ENCODE assay signal across 8 mouse cellular contexts in genomic region chr2:122117961-122118958, GRCm38 (mm10). TPM values are rescaled to one million over a fixed set of nuclear protein-coding genes. Genes with fewer than 3 reads are reported as not detected.
DNase-seq lines count a peak whose midpoint lies in the region; ATAC-seq and TF ChIP-seq lines count a peak whose summit lies in the region.

Spg11 (minus strand) TSS chr2:122118386.

- intact Hi-C loops in gastrocnemius, adult 2 months (cut with DNase I) = loop anchor here (1.0 kb wide), 2 partner anchors 30 to 42 kb away; partner anchors contain the start of gene Trim69
- intact Hi-C loops in left cerebral cortex, adult 2 months (cut with DNase I) = loop anchor here (1.0 to 5.0 kb wide), 2 partner anchors 29 to 44 kb away; partner anchors contain the start of genes B2m and Trim69

- H3K4me3 ChIP-seq in gastrocnemius, adult 2 months = peak within 1 kb of the TSS; percentile 100
- peak within 1 kb of the TSS; percentile 93 for H3K4me3 ChIP-seq in hindbrain, postnatal 0 days (ENCODE audit: low read length)
- peak within 1 kb of the TSS; percentile 79 for H3K4me3 ChIP-seq in left cerebral cortex, adult 2 months

- no peaks in the 10 kb centered on the region for H3K9me3 ChIP-seq in hindbrain, postnatal 0 days (ENCODE audit: low read length)

- peak; percentile 99 for DNase-seq in ZHBTc4 (ENCODE audit: low read depth, low spot score)
- peak; percentile 99 for DNase-seq in gastrocnemius, adult 2 months
- DNase-seq in hindbrain, postnatal 0 days (ENCODE audit: low spot score) = peak; percentile 98
- DNase-seq in left cerebral cortex, adult 2 months (ENCODE audit: extremely low spot score in 1 of 2, low spot score in 2 of 2) = peak; percentile 98 to 99
- DNase-seq in right cerebral cortex, adult 2 months (ENCODE audit: low spot score in 2 of 2) = peak; percentile 98
- peak; percentile 98 for DNase-seq in urinary bladder, postnatal 14 days (ENCODE audit: low spot score)

- H3K27me3 ChIP-seq in hindbrain, postnatal 0 days (ENCODE audit: insufficient read depth, low read length) = no peaks in the 10 kb centered on the region

- peak; percentile 99 for ATAC-seq in common myeloid progenitor, adult 5-6 weeks (replicated peaks; ENCODE audit: low read depth, poor library complexity, severe bottlenecking)
- ATAC-seq in hindbrain, postnatal 0 days = peak; percentile 100
- peak; percentile 99 for ATAC-seq in megakaryocyte, adult 5-6 weeks (ENCODE audit: poor library complexity, severe bottlenecking)

- H3K36me3 ChIP-seq in hindbrain, postnatal 0 days (ENCODE audit: insufficient read depth, low read length) = peaks cover 12% of the 10 kb centered on the region; the same call in 1 of the 2 replicates

- no peak for TF ChIP-seq CTCF in gastrocnemius, adult 2 months (IDR thresholded peaks at IDR 0.05)
- TF ChIP-seq CTCF in hindbrain, postnatal 0 days (IDR thresholded peaks at IDR 0.05; ENCODE audit: low read depth) = peak; percentile 24
- TF ChIP-seq CTCF in left cerebral cortex, adult 2 months (IDR thresholded peaks at IDR 0.05) = no peak

- H3K9ac ChIP-seq in hindbrain, postnatal 0 days (replicated peaks; ENCODE audit: low read length) = peak within 1 kb of the TSS; percentile 96

- H3K27ac ChIP-seq in gastrocnemius, adult 2 months = peak within 1 kb of the TSS; percentile 99
- H3K27ac ChIP-seq in hindbrain, postnatal 0 days = peak within 1 kb of the TSS; percentile 96
- peak within 1 kb of the TSS; percentile 89 for H3K27ac ChIP-seq in left cerebral cortex, adult 2 months

- H3K4me1 ChIP-seq in hindbrain, postnatal 0 days (ENCODE audit: insufficient read depth, low read length) = peaks cover 6% of the 10 kb centered on the region; the same call in 1 of the 2 replicates

- under 1% methylated on average over 46 of the region's 47 CpGs for WGBS in hindbrain, postnatal 0 days

- H3K4me2 ChIP-seq in hindbrain, postnatal 0 days (ENCODE audit: low read depth, low read length) = peak within 1 kb of the TSS; percentile 59

RNA-seq across cellular contexts. Expression of gene Spg11, which starts in this region (rescaled TPM):
- total RNA-seq in common myeloid progenitor, adult 5-6 weeks (2017) = 13.8 and 15.2 TPM in 2 replicates
- 1 to 10 TPM; 5.7 to 6.3 TPM for total RNA-seq in gastrocnemius, adult 2 months (2021)
- total RNA-seq in hindbrain, postnatal 0 days (2014; rRNA removed) = 19.9 and 21.9 TPM in 2 replicates
- polyA plus RNA-seq in hindbrain, postnatal 0 days (2015; fragmentation: Nextera tagmentation; extraction: Ambion mirVana) = 4.3 and 4.5 TPM in 2 replicates
- total RNA-seq in left cerebral cortex, adult 2 months (2021) = 10 to 100 TPM; 15.5 to 16.2 TPM
- total RNA-seq in megakaryocyte, adult 5-6 weeks (2015) = 11.2 TPM in 2 replicates
- total RNA-seq in megakaryocyte, adult 5-6 weeks (2017) = 14.8 and 15.3 TPM in 2 replicates

Comparison
In these comparisons a context has a peak if more than half of its experiments do, and no peak if none do; other contexts are left out.
1. Peak in every context shown above with its lines: DNase-seq, ATAC-seq, H3K4me3 ChIP-seq and H3K27ac ChIP-seq.